Mouse (Mus musculus): ENCODE measurements around the gene Lgals4.
A peak's percentile ranks its signal among the peaks of the same experiment; 100 is the strongest.
"Not testable (repeated sequence)": the region's sequence is repeated elsewhere in the genome, so short reads cannot be mapped to it uniquely, and the experiment has no call there.

Lgals4 gene

DNA sequence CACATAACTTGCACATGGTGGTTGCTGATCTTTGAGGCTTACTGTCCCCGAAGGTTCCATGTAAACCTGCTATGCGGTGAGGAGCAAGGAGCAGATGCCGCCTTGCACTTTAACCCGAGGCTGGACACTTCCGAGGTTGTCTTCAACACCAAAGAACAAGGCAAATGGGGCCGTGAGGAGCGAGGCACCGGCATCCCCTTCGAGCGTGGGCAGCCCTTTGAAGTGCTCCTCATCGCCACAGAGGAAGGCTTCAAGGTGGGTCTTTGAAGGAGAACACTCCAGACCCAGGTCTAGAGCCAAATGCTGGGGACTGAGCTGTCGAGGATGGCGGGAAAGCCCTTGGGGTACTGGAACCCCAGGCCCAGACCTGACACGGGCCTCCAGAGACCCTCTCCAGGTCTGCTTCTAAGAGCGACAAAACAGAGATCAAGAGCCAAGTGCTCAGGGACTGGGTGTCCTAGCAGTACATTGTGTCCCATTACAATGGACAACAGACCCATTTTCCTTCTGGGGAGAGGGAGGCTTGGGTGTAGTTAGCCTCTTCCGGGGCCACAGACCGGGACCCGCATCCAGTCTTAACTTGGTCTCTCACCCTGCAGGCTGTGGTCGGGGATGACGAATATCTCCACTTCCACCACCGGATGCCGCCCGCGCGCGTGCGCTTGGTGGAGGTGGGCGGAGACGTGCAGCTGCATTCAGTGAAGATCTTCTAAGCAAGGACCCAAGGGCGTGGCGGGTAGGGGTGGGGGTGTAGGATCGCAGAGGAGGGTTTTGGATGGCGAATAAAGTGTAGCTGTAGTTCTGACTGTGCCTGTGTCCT lies 32.0 kb downstream of the Lgals4 start:
- peak; percentile 77 for DNase-seq (ENCODE audit: low spot score)

DNA sequence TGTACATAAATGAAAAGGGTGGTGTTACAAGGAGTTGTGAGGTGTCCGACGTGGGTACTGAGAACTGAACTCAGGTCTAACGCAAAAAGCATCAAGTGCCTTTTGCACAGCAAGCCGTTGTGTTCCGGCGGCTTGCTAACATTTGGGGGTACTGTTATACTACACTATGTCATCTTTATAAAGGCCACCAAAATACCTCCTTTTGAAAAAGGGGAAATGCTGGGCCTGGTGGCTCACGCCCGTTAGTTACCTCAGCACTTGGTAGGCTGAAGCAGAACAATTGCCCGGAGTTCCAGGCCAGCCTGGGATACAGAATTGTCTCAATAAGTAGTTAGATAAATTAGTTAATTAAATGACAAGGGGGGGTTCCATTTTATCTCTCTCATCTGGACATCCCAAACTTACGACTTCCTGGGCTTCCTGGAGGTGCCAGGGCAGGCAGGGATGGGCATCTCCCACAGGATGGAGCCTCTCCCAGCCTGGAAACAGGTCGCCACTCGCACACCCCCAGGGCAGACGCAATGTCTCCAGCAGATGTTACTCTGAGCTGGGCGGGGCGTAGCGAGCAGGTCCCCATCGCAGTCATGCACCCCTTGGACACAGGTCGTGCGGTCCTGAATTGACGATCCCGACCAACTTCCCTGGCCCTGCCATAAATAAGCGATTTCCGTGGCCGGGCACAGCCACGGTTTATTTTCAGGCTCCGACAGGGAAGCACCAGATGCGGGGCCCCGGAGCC lies 33.3 kb downstream of the Lgals4 start:
- no peak for DNase-seq (ENCODE audit: low spot score)

DNA sequence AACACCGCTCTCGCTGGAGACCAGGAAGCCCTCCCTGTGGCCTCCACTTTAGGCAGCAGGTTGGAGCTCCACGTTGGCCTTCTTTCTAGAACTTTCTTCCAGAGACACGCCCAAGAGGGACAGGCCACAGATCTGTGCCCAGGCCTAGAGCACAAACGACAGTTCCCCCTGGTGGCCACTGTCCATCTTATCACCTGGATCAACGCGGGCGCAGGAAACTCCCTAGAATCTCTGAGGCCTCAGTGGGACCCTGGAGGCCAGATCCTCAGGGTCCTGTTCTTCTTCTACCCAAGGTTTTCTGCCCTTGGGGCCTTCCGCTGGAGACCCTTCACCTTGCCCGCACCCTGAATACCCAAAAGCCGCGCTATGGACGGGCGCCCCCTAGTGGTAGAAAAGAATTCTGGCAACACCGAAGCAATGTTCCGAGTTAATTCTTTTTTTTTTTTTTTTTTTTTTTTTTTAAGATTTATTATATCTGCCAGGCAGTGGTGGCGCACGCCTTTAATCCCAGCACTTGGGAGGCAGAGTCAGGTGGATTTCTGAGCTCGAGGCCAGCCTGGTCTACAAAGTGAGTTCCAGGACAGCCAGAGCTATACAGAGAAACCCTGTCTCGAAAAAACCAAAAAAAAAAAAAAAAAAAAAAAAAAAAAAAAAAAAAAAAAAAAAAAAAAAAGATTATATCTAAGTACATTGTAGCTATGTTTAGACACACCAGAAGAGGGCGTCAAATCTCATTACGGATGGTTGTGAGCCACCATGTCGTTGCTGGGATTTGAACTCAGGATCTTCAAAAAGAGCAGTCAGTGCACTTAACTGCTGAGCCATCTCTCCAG lies 34.1 kb downstream of the Lgals4 start:
- DNase-seq (ENCODE audit: low spot score): peak; percentile 70

DNA sequence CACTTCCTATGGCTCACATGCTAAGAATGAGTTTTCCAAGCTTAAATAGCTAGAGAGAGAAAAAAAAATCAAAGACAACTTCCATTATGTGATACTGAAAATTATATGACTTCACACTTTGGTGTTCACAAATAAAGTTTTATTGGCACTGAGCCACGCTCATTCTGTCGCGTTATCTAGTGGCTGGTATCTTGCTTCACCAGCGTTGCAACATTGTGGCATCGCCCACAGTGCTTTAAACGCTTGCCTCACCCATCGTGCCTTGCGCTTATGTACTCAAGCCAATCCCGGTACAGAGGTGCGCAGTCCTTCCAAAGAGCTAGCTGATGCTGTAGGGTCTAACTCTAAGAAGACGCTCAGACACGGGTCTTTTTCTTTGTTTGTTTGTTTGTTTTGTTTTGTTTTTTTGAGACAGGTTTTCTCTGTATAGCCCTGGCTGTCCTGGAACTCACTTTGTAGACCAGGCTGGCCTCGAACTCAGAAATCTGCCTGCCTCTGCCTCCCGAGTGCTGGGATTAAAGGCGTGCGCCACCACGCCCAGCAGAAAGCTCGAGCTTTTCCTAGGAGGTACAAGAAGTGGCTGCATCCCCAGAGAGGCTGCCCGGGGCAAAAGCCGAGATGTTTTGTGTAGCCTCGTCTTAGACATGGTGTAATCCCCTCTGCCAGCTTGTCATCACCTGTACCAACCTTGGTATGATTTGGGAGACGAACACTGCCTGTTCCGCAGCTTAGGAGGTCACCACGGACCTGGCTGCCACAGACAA lies 37.4 kb downstream of the Lgals4 start:
- DNase-seq (ENCODE audit: low spot score): no peak

DNA sequence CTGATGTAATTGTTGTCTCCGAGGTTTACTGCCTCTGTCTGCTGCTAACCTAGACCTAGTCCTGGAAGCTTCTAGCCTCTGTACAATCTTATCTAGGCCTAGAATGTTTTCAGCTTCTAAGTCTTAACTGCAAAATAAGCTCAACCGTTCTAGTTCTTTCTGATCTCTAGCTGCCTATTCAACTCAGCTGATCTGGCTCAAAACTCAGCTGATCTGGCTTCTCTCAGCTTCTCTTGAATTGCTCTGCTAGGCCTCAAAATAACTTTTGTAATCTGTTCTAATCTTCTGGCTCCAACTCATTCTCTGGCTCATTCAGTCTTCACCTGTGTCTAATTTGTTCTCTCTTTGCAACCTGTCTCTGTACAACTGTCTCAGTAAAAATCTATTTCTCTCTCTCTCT lies 40.9 kb downstream of the Lgals4 start:
- DNase-seq (ENCODE audit: low spot score): no peak

DNA sequence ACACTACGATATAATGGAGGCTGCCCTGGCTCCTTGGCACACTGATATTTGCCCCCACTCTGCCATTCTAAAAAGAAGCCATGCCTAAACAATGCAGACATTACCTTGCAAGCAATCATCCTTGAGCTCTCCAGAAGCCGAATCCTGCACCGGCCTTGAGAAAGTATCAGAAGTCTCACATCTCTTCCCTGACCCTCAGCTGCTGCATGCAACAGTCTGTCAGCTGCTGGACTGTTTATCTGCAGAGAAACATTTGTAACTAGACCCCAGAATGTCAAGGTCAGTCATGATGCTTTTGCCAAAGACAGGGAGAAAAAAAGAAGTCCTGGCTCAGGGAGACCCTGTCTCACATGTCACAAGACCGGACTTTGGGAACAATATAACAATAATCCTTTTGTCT lies 42.4 kb downstream of the Lgals4 start:
- no peak for DNase-seq (ENCODE audit: low spot score)

DNA sequence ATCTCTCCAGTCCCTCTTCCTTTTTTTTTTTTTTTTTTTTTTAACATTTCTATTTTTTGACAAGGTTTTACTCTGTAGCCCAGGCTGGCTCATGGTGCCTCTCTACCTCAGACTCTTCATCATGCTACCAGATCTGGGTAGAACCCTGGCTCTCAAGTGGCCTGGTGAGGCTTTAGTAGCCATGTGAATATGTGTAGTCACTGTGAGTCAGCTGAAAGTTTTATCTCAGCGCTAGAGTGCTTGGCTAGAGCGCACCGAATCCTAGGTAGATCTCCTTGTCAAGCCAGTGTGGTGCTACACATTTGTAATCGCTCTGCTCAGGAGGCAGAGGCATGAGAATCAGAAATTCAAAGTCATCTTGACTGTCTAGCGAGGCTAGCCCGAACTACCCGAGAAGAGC lies 43.5 kb downstream of the Lgals4 start:
- no peak for DNase-seq (ENCODE audit: low spot score)

DNA sequence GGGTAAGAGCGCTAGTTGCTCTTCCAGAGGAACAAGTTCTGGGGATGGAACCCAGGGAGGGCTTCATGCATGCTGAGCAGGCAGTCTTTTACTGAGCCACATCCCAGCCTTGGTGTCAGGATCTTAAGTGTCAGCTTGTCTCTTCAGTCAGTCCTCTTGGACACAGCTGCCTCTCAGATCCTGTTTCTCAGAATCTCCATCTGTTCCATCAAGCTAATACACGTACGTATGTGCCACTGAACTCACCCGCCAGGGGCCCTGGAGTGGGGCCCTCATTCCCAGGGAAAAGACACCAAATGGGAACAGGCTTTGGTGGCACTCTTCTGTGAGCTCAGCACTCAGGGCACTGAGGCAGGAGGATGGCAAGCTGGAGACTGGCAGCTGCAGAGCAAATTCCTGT lies 44.2 kb downstream of the Lgals4 start:
- no peak for DNase-seq (ENCODE audit: low spot score)

DNA sequence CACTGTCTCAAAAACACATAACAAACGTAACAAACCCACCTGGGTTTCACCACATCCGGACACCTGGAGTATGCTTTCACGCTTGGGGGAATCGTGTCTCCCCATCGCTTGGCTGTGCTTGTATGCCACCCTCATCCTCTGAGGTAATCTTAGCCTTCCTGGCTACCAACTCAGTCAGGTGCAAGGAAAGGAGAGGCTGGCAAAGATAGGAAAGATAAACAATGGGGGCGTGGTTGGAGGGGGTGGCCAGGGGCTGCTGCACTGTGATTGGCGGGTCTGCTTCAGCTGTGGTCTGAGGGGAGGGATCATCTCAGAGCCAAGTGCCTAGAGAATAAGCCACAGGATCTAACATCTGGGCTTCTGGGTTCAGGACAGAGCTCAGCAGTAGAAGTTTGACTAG lies 46.0 kb downstream of the Lgals4 start:
- no peak for DNase-seq (ENCODE audit: low spot score)

DNA sequence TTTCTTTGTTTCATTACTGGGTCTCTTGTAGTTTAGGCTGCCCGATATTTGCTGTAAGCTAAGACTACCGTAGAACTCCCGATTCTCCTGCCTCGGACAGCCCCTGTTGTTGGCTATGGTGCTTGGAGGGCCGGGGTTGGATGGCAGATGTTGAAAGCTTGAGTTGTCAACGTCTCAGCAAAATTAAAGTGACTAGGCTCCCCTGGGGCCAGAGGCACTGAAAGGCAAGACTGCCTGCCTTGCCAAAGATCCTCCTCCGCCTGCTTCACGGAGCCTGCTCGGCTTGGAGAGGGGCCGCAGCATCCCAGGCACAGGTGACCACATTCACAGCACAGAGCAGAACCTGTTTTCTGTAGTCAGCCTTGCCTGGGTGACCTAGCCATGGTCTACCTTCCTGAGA lies 46.9 kb downstream of the Lgals4 start:
- DNase-seq (ENCODE audit: low spot score): no peak

DNA sequence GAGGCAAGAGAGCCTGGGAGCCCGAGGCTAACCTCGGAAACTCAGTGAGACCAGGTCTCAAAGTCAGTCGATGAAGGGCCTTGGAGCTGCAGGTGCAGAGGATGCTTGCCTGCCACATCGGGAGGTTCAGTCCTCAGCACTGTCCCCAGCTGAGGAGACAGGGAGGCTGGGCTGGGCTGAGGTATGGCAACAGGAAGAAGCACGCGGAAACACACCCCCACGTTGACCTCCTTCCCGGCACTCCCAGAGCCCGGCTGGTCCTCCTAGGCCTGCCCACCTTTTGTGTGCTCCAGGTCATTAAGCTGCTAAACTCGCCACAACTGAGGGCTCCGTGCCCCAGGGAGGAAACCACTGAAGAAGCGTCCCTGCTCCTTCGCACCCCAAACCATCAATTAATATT lies 47.5 kb downstream of the Lgals4 start, which contains the start of gene Capn12:
Capn12 (plus strand) TSS at position 224 of the 400 bp plus-strand sequence.
- DNase-seq (ENCODE audit: low spot score): no peak

DNA sequence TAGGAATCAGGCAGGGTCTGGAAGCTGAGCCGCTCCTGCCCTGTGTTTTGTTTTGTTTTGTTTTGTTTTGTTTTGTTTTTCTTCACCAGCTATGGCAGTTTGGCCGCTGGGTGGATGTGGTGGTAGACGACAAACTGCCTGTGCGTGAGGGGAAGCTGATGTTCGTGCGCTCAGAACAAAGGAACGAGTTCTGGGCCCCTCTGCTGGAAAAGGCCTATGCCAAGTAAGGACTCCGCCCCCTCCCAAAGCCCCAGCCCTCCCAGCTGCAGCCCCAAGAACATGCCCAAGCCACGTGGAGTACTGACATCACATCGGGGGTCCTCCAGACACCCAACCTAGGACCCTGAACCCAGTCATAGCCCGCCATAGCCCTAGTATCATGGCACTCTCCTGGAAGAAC lies 49.4 kb downstream of the Lgals4 start:
- DNase-seq (ENCODE audit: low spot score): no peak

DNA sequence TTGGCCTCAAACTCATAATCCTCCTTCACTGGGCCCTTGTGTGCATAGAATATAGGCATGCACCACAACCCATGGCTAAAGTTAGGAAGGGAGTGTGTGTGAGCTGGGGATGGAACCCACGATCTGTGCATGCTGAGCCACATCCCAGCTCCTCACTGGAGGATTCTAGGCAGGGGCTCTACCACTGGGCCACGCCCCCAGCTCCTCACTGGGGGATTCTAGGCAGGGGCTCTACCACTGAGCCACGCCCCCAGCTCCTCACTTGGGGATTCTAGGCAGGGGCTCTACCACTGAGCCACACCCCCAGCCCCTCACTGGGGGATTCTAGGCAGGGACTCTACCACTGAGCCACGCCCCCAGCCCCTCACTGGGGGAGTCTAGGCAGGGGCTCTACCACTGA lies 50.0 kb downstream of the Lgals4 start:
- DNase-seq (ENCODE audit: low spot score): not testable (repeated sequence)

DNA sequence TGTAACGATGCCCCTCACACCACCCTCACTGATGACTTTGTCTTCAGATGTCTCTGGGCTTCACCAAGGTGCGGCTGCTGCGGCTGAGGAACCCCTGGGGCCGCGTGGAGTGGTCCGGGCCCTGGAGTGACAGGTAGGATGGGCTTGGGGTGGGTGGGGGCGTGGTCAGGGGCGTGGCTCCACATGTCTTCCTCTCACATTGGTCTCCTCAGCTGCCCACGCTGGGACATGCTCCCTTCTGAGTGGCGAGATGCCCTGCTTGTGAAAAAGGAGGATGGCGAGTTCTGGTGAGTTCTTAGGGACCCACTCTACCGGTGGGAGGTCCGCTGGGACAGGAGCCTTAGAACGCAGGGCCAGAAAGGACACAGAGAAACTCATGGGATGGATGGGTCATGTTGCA lies 52.8 kb downstream of the Lgals4 start:
- DNase-seq (ENCODE audit: low spot score): no peak

DNA sequence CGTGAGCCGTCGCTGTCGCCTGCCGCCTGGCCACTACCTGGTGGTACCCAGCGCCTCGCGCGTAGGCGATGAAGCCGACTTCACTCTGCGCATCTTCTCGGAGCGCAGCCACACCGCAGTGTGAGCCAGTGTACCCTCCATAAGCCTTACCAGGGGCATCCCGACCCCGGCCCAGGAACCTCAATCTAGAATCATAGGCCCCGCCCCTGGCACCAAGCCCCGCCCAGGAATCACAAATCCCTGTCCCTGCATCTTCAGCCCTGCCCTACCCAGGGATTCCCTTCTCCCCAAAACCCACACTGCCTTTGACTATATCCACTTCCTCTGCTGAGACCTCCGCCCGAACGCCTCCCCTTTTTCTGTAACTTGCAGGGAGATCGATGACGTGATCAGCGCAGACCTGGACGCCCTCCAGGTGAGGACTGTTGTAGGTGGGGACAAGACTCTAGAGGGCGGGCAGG lies 55.1 kb downstream of the Lgals4 start:
- DNase-seq (ENCODE audit: low spot score): no peak
